Mouse (Mus musculus) kidney, postnatal 4 days (tissue): Measurements from ENCODE around the gene Snupn.
"Not testable (repeated sequence)": the region's sequence is repeated elsewhere in the genome, so short reads cannot be mapped to it uniquely, and the experiment has no call there.

Experiments used
- DNase-seq, 2 experiments: peaks; one replicate each; pipeline ENCODE4 v3.0.0; 2021; ENCODE audit warnings: mixed read lengths in 2 of 2

Snupn gene

DNA sequence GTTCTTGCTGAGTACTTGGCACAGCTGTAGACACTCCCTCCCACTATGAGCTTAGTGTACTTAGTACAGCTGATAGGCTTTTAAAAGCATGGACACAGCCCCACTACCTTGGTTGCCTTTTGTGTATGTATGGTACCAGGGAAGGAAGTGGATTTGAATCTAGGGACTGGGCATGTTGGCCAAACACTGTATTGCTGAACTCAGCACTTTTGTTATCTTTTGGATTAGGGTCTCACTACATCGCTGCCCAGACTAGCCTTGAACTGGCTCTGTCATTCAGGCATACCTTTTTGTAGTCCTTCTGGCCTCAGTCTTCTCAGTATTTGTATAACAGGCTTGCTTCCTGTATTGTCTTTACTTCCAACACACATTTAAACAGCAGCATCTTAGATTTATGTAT is 20.1 kb upstream of the Snupn start:
- DNase-seq = no peak

- no peak for DNase-seq
Observed at GRCm38 (mm10) chr9:56936861-56937222, 13.8 kb upstream of the Snupn start.

GRCm38 (mm10) chr9:56937223-56938160 is 13.2 kb upstream of the Snupn start, which contains the start of gene Imp3:
Gene Imp3 (plus strand): TSS chr9:56937475.
- DNase-seq = peak; percentile 83 to 90

GRCm38 (mm10) chr9:56938374-56938773 is 12.3 kb upstream of the Snupn start:
- DNase-seq = no peak

DNA sequence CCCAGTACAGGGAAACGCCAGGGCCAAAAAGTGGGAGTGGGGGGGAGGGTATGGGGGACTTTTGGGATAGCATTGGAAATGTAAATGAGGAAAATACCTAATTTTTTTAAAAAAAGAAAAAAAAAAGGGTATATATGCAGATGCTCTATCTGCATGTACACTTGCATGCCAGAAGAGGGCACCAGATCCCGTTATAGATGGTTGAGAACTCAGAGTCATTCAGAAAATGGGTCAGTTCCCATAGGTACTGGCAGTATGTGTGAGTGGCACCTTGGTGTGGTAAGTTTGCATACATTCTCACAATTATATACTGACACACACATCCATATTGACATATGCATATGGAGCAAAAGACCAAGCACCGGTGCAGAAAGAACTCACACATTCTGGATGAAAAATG is 3.2 kb upstream of the Snupn start:
- DNase-seq = peak; percentile 47 to 66

GRCm38 (mm10) chr9:56948699-56949098 is 2.0 kb upstream of the Snupn start:
- DNase-seq = not testable (repeated sequence)

DNA sequence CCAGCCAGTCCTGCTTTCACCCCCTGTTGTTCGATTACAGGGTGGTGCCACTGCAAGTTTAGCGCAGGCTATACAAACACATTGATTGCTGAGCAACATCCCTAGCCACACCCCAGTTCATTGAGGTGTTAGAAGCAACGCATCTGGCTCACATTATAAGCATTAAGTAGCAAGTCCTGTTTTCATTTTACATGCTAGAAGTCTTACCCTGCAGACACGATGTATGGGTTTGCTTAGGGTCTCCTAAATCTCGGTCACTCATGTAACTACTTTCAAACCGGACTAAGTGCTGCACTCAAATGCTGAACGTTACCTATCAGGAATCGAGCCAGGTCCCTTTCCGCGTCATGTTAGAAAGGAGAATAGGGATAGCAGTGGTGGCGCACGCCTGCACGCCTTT is 911 bp upstream of the Snupn start:
- DNase-seq = peak; percentile 12 to 18

GRCm38 (mm10) chr9:56953562-56953961 is 2.9 kb downstream of the Snupn start:
- DNase-seq = peak in 1 of 2 experiments; percentile 15

DNA sequence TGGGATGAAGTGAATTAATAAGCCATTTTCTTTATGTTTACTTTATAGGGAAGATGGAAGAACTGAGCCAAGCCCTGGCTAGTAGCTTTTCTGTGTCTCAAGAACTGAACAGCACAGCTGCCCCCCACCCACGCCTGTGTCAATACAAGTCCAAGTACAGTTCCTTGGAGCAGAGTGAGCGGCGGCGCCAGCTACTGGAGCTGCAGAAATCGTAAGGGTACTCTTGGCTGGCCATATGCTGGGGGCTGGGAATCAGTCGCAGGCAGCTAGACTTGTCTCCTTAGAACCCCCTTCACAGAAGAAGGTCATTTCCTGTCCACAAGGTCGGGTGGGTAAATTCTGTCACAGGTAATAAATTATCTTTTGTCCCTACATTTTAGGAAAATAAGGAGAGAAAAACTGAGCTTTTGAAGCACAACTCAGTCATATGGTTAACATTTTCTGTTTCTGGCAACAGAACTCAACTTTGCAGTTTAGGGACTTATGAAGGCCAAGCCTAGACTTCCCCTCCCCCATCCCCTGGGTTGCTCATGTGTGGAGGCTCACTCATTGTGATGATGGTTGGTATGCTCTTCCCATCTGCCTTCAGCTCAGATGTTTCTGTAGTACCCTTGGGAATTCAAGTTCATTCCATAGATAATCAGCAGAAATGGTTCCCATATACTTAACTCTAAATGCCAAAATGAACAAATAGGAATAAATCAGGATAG is 6.4 kb downstream of the Snupn start:
- peak; percentile 19 to 45 for DNase-seq

- no peak for DNase-seq
Observed at GRCm38 (mm10) chr9:56958689-56959088, 8.0 kb downstream of the Snupn start.

DNA sequence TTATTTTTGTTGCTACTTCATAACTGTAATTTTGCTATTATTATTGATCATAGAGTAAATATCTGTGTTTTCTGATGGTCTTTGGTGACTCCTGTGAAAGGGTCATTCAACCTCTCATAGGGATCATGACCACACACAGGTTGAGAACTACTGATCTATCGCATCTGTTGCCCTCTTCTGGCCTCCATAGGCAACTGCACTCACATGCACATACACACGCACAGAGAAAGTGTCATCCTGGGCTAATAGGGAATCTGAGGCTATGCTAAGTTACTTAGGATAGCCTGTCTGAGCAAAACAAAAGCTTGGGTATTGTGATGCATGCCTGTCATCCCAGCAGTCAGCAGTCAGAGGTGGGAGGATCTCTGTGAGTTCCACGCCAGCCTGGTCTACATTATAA is 10.9 kb downstream of the Snupn start:
- DNase-seq = no peak

DNA sequence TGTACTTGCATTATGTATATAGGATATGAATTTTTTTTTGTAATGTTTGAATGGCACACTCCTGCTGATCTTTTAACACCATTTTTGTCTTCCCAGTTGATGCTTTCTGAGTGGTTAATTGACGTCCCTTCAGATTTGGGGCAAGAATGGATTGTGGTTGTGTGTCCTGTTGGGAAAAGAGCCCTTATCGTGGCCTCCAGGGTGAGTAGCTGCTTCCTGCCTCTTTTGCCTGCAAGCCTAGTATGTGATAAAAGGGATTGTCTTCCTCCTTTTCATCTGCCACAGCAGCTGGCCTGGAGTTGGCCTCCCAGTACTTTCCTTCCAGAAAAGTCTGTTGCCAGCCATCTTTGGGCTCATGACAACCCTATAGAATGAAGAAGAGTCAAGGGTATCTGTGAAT is 19.5 kb downstream of the Snupn start:
- DNase-seq = no peak

- DNase-seq = no peak
Observed at GRCm38 (mm10) chr9:56973960-56974524, 23.4 kb downstream of the Snupn start.

GRCm38 (mm10) chr9:56975199-56975598 is 24.5 kb downstream of the Snupn start:
- DNase-seq = no peak

- DNase-seq = no peak
Observed at GRCm38 (mm10) chr9:56980186-56980585, 29.5 kb downstream of the Snupn start.

DNA sequence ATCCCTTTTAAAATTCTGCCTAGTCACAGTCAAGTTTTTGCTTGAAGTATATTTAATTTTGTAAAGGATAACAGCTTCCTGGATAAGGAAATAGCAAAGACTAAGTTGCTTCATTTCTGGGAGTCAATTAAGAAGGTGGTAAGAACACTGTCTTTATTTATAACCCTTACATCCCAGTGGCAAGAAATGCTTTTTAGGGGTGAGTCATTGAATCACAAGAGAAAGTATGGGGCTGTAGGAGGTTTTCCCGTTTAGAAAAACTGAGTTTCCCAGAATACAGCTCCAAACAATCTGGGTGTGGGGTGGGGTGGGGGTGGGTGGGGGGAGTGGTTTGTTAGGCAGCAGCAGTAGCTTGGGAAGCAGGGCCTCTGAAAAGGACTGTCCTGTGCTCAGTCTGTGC is 30.8 kb downstream of the Snupn start:
- no peak for DNase-seq

- peak; percentile 96 for DNase-seq
Observed at GRCm38 (mm10) chr9:56994286-56995197, 43.9 kb downstream of the Snupn start, which contains the start of gene Ptpn9. Gene Ptpn9 (plus strand): TSS chr9:56994923.

DNA sequence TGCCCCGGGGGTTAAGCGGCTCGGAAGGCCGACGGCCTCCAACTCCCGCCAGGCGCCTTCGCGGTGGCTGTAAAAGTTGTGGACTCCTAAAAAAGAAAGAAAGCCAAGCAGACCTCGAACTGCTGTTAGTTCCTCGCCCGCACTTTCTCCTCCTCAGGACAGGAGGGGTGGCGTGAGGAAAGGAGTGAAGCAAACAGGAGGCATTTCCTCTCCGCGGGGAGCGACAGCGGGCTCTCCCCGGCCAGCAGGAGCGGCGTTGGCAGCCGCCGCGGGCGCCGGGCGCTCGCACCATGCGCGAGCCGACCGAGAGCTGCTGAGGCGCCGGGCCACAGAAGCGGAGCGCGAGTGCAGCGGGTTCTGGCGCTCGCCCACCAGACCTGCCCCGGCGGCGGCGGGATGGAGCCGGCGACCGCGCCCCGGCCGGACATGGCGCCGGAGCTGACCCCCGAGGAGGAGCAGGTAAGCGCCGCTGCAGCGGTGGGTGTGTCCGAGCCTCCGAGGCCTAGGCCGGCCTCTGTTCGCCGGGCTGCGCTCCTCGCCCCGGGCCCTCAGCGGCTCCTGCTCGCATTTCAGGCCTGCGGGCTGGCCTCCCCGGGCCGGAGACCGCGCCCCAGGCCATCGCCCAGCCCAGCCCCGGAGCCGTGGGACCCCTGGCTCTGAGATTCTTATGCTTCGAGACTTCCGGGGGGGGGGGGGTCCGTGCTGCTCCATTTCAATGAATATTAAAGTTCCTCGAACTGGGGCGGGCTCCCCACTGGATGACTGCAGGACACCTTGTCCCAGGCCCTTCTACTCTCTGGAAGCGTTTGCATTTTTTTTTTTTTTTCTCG is 44.7 kb downstream of the Snupn start:
- peak; percentile 75 to 86 for DNase-seq

DNA sequence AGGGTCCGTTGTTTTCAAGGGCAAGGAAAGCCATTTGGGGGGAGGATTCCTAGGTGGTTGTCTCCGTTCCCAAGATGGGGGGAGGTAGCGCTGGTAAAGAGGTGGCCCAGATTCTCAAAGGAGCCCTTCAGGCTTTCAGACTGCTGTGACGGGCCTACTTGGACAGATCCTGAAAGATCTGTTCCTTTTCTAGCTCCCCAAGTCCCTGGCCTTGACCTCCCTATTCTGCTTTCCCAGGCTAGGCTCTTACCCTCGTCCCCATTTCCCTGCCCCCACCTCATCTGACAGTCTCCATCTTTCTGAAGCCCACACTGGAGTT is 45.3 kb downstream of the Snupn start:
- peak; percentile 39 to 53 for DNase-seq

DNA sequence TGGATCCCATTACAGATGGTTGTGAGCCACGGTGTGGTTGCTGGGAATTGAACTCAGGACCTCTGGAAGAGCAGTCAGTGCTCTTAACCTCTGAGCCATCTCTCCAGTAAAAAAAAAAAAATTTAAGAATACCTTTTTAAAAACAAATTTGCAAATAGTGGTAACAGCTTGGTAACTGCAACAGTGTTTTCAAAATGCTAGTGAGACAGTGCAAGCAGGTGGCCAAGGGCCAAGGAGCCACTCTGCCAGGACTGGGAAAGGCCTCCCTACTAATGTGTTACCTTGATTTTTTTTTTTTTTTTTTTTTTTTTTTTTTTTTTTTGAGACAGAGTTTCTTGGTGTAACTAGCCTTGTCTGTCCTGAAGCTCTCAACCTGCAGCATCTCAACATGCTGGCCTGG is 46.5 kb downstream of the Snupn start:
- DNase-seq = peak in 1 of 2 experiments; percentile 10

- no peak for DNase-seq
Observed at GRCm38 (mm10) chr9:57003011-57003410, 52.3 kb downstream of the Snupn start.

- no peak for DNase-seq
Observed at GRCm38 (mm10) chr9:57012393-57012792, 61.7 kb downstream of the Snupn start.
